ENCODE assay signal across 10 mouse cellular contexts in genomic region chr15:10313522-10314455, GRCm38 (mm10). TPM values are rescaled to one million over a fixed set of nuclear protein-coding genes. Genes with fewer than 3 reads are reported as not detected.
DNase-seq lines count a peak whose midpoint lies in the region; ATAC-seq lines count a peak whose summit lies in the region.
"Had no signal": no experiment of that assay in that cellular context is flagged by ENCODE, and none has a peak within 500 bp of the region (broad histone marks: within the 10 kb centered on the region; RNA-seq: fewer than 3 reads in every experiment).

No protein-coding gene starts in this region.

- intact Hi-C loops in left cerebral cortex, postnatal 4 days (cut with DNase I), result loop anchor here (5.0 kb wide), 1 partner anchor 856 kb away; no protein-coding TSS in a partner anchor

- H3K27ac ChIP-seq in intestine, embryonic 14.5 days (ENCODE audit: low read depth), result no peak overlapping the region
- H3K27ac ChIP-seq in intestine, embryonic 15.5 days, result no peak overlapping the region
- no peak overlapping the region for H3K27ac ChIP-seq in forebrain, embryonic 16.5 days (ENCODE audit: low read length)
- H3K27ac ChIP-seq: embryonic facial prominence, embryonic 13.5 days had no signal

- H3K9me3 ChIP-seq in intestine, embryonic 14.5 days (ENCODE audit: control insufficient read depth, low read length), result no peaks in the 10 kb centered on the region
- no peaks in the 10 kb centered on the region for H3K9me3 ChIP-seq in intestine, embryonic 15.5 days
- no peaks in the 10 kb centered on the region for H3K9me3 ChIP-seq in forebrain, embryonic 16.5 days (ENCODE audit: control insufficient read depth, low read length)
- H3K9me3 ChIP-seq: embryonic facial prominence, embryonic 13.5 days had no signal

- WGBS in intestine, embryonic 14.5 days, result 39% methylated on average over 7 of the region's 7 CpGs
- WGBS in intestine, embryonic 15.5 days, result 44% methylated on average over 7 of the region's 7 CpGs
- 53% methylated on average over 6 of the region's 7 CpGs for WGBS in forebrain, embryonic 16.5 days

- H3K36me3 ChIP-seq in intestine, embryonic 14.5 days (ENCODE audit: control insufficient read depth, insufficient read depth, low read length), result no peaks in the 10 kb centered on the region
- H3K36me3 ChIP-seq in intestine, embryonic 15.5 days, result no peaks in the 10 kb centered on the region
- no peaks in the 10 kb centered on the region for H3K36me3 ChIP-seq in forebrain, embryonic 16.5 days (ENCODE audit: control insufficient read depth, insufficient read depth)
- H3K36me3 ChIP-seq: embryonic facial prominence, embryonic 13.5 days had no signal

- no peak overlapping the region for H3K4me3 ChIP-seq in intestine, embryonic 14.5 days (ENCODE audit: low read depth, low read length)
- no peak overlapping the region for H3K4me3 ChIP-seq in intestine, embryonic 15.5 days (replicated peaks)
- no peak overlapping the region for H3K4me3 ChIP-seq in forebrain, embryonic 16.5 days (replicated peaks; ENCODE audit: low read length)
- H3K4me3 ChIP-seq: embryonic facial prominence, embryonic 13.5 days; myocyte had no signal

- H3K4me1 ChIP-seq in intestine, embryonic 14.5 days (replicated peaks; ENCODE audit: control insufficient read depth, insufficient read depth, low read length), result no peaks in the 10 kb centered on the region
- no peaks in the 10 kb centered on the region for H3K4me1 ChIP-seq in intestine, embryonic 15.5 days (replicated peaks)
- H3K4me1 ChIP-seq in forebrain, embryonic 16.5 days (replicated peaks; ENCODE audit: control insufficient read depth, insufficient read depth, low read length), result no peaks in the 10 kb centered on the region
- H3K4me1 ChIP-seq: embryonic facial prominence, embryonic 13.5 days had no signal

- DNase-seq in intestine, embryonic 14.5 days (ENCODE audit: low spot score), result peak; percentile 58
- DNase-seq in adrenal gland, postnatal 10 days, result peak; percentile 79
- peak; percentile 32 to 66 for DNase-seq in kidney, adult 8-10 months
- DNase-seq in left cerebral cortex, postnatal 4 days, result peak; percentile 54
- peak; percentile 13 for DNase-seq in ovary, postnatal 36 days (ENCODE audit: low spot score)

- 0 out of 2 replicates have a peak, but pooled peaks have one; percentile 19 for ATAC-seq in intestine, embryonic 14.5 days (replicated peaks; ENCODE audit: low FRiP score, low TSS enrichment, low read depth)
- ATAC-seq in intestine, embryonic 15.5 days, result no peak
- peak; percentile 79 for ATAC-seq in forebrain, embryonic 16.5 days
- ATAC-seq in erythroblast, adult 5-6 weeks (replicated peaks; ENCODE audit: low FRiP score, poor library complexity, severe bottlenecking), result no peak

- no peak overlapping the region for H3K9ac ChIP-seq in intestine, embryonic 14.5 days (ENCODE audit: low read length)
- no peak overlapping the region for H3K9ac ChIP-seq in intestine, embryonic 15.5 days
- no peak overlapping the region for H3K9ac ChIP-seq in forebrain, embryonic 16.5 days (replicated peaks; ENCODE audit: low read depth, low read length)
- H3K9ac ChIP-seq: embryonic facial prominence, embryonic 13.5 days had no signal

- H3K27me3 ChIP-seq in intestine, embryonic 14.5 days (replicated peaks; ENCODE audit: control insufficient read depth, insufficient read depth, low read length), result no peaks in the 10 kb centered on the region
- H3K27me3 ChIP-seq in intestine, embryonic 15.5 days (replicated peaks), result no peaks in the 10 kb centered on the region
- H3K27me3 ChIP-seq in forebrain, embryonic 16.5 days (replicated peaks; ENCODE audit: control insufficient read depth, insufficient read depth, low read length), result no peaks in the 10 kb centered on the region
- H3K27me3 ChIP-seq: embryonic facial prominence, embryonic 13.5 days had no signal

- H3K4me2 ChIP-seq in intestine, embryonic 14.5 days (ENCODE audit: low read length), result no peak overlapping the region
- H3K4me2 ChIP-seq in intestine, embryonic 15.5 days (replicated peaks), result no peak overlapping the region
- H3K4me2 ChIP-seq in forebrain, embryonic 16.5 days (ENCODE audit: low read length), result no peak overlapping the region
- H3K4me2 ChIP-seq: embryonic facial prominence, embryonic 13.5 days had no signal

RNA-seq across cellular contexts. Expression of gene Gm21973, which starts 11.4 kb away (rescaled TPM):
- not detected in 2 replicates for polyA plus RNA-seq in intestine, embryonic 14.5 days (2014; fragmentation: Nextera tagmentation; extraction: Ambion mirVana)
- polyA plus RNA-seq in intestine, embryonic 15.5 days (2015; fragmentation: Nextera tagmentation; extraction: Ambion mirVana), result not detected in 2 replicates
- not detected for total RNA-seq in adrenal gland, postnatal 10 days (2021)
- polyA plus RNA-seq in forebrain, embryonic 16.5 days (2015; fragmentation: Nextera tagmentation; extraction: Ambion mirVana), result not detected in 2 replicates
- total RNA-seq in left cerebral cortex, postnatal 4 days (2021), result not detected
- not detected in 2 replicates for total RNA-seq in erythroblast, adult 5-6 weeks (2015; ENCODE audit: low replicate concordance)
- not detected in 2 replicates for total RNA-seq in erythroblast, adult 5-6 weeks (2017; ENCODE audit: low replicate concordance)
- polyA plus RNA-seq: embryonic facial prominence, embryonic 13.5 days; myocyte had no signal

RNA-seq across cellular contexts. Expression of gene Agxt2, which starts 44.5 kb away (rescaled TPM):
- polyA plus RNA-seq in intestine, embryonic 14.5 days (2014; fragmentation: Nextera tagmentation; extraction: Ambion mirVana), result not detected in 2 replicates
- 0.11 and 0.46 TPM in 2 replicates for polyA plus RNA-seq in intestine, embryonic 15.5 days (2015; fragmentation: Nextera tagmentation; extraction: Ambion mirVana)
- 10 to 100 TPM in 1 of 2 experiments, 1 to 10 TPM in 1; 9.7 to 23.4 TPM for total RNA-seq in adrenal gland, postnatal 10 days (2021)
- not detected in 2 replicates for polyA plus RNA-seq in forebrain, embryonic 16.5 days (2015; fragmentation: Nextera tagmentation; extraction: Ambion mirVana)
- total RNA-seq in left cerebral cortex, postnatal 4 days (2021), result not detected
- not detected in 2 replicates for total RNA-seq in erythroblast, adult 5-6 weeks (2015; ENCODE audit: low replicate concordance)
- total RNA-seq in erythroblast, adult 5-6 weeks (2017; ENCODE audit: low replicate concordance), result not detected in 2 replicates
- polyA plus RNA-seq: embryonic facial prominence, embryonic 13.5 days; myocyte had no signal

Comparison
In these comparisons a context has a peak if more than half of its experiments do, and no peak if none do; other contexts are left out.
1. ATAC-seq: peak in intestine, embryonic 14.5 days (single experiment) and forebrain, embryonic 16.5 days (single experiment); none in intestine, embryonic 15.5 days (single experiment) and erythroblast, adult 5-6 weeks (single experiment).
2. DNase-seq: peak in every context shown above with its lines; median percentile 79 in adrenal gland, postnatal 10 days; 58 in intestine, embryonic 14.5 days; 54 in left cerebral cortex, postnatal 4 days; 49 in kidney, adult 8-10 months; 13 in ovary, postnatal 36 days.
3. RNA of gene Agxt2, which starts 44.5 kb away (total RNA-seq): 9.7 to 23.4 TPM in adrenal gland, postnatal 10 days; not detected in left cerebral cortex, postnatal 4 days and not detected in erythroblast, adult 5-6 weeks; every median in the first group is over 4 times any median in the second.